Mouse (Mus musculus) midbrain, embryonic 16.5 days (tissue): ENCODE results near the gene Gpr161. TPM values are rescaled to one million over a fixed set of nuclear protein-coding genes. Genes with fewer than 3 reads are reported as not detected.

ENCODE experiments used
- ATAC-seq: fragments of 200-750 bp; cut with Nextera tagmentation; 2 replicates; pipeline ENCODE4 v1.8.0; 2017; ENCODE audit warnings: moderate TSS enrichment
- H3K27ac ChIP-seq: fragments of 300-500 bp; sonication (generic); 2 replicates; pipeline ENCODE4 v1.5.1; 2014; ENCODE audit warnings: mild to moderate bottlenecking, low read length, mixed read lengths
- H3K27me3 ChIP-seq: fragments of 300-500 bp; sonication (generic); 2 replicates; pipeline ENCODE4 v1.6.1; 2014; ENCODE audit warnings: low read depth, low read length, mixed read lengths; ENCODE audit not compliant: control insufficient read depth, insufficient read depth
- H3K36me3 ChIP-seq: fragments of 300-500 bp; sonication (generic); 2 replicates; pipeline ENCODE4 v1.6.1; 2014; ENCODE audit warnings: mild to moderate bottlenecking, low read length, moderate library complexity, mixed read lengths; ENCODE audit not compliant: control insufficient read depth, insufficient read depth
- H3K4me1 ChIP-seq: fragments of 300-500 bp; sonication (generic); 2 replicates; pipeline ENCODE4 v1.6.1; 2014; ENCODE audit warnings: mild to moderate bottlenecking, low read length, mixed read lengths; ENCODE audit not compliant: control insufficient read depth, insufficient read depth
- H3K4me2 ChIP-seq: fragments of 300-500 bp; sonication (generic); 2 replicates; pipeline ENCODE4 v1.6.1; 2014; ENCODE audit warnings: mild to moderate bottlenecking, low read length, mixed read lengths
- H3K4me3 ChIP-seq: fragments of 300-500 bp; sonication (generic); 2 replicates; pipeline ENCODE4 v1.5.1; 2014; ENCODE audit warnings: low read depth, mild to moderate bottlenecking, low read length, moderate library complexity, mixed read lengths
- H3K9ac ChIP-seq: fragments of 300-500 bp; sonication (generic); 2 replicates; pipeline ENCODE4 v1.6.1; 2014; ENCODE audit warnings: low read depth, low read length, mixed read lengths
- H3K9me3 ChIP-seq: fragments of 300-500 bp; sonication (generic); replicated peaks from 2 replicates; pipeline ENCODE4 v1.6.1; 2014; ENCODE audit warnings: mild to moderate bottlenecking, low read length, mixed read lengths; ENCODE audit not compliant: control insufficient read depth, poor library complexity, severe bottlenecking
- WGBS: fragments of 180-500 bp; shearing (Covaris S2); extraction: QIAGEN DNeasy Blood & Tissue Kit; methylation state at CpG from one replicate; pipeline ENCODE4 v1.1.7; 2014; 5-methylcytosine and 5-hydroxymethylcytosine counted together
- polyA plus RNA-seq: library from polyadenylated mRNA; unstranded; fragments of >200 nt; fragmentation: Nextera tagmentation; extraction: Ambion mirVana; gene quantifications from 2 replicates; pipeline ENCODE4 v1.2.1, GENCODE M21; 2015

The Gpr161 gene
- polyA plus RNA-seq: 4.1 and 4.7 TPM in 2 replicates

DNA sequence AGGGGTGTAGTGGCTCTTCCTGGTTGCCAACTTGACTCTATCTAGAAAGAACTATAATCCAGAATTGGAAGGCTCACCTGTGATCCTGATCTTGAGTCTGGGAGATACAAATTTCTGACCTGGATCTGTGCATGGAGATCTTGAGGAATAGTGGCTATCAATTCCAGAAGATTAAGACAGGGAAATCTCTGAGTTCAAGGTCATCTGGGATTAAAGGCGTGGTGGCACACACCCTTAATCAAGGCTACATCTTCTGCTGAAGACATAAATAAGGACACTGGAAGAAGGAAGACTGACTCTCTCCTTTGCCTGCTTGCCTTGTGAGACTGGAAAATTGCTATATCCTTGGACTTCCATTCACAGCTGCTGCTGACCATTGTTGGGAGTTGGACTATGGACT, at the start of gene Gpr161:
Gene Gpr161, plus strand, starts transcription at position 301 of the 400 bp plus-strand sequence.
- Histone ChIP-seq H3K4me2 (no peak within 1 kb of the TSS), H3K4me3 (no peak within 1 kb of the TSS), H3K9me3 (no peaks in the 10 kb centered on the region), H3K27ac (no peak within 1 kb of the TSS), H3K4me1 (no peaks in the 10 kb centered on the region), H3K9ac (no peak within 1 kb of the TSS), H3K36me3 (peaks cover 16% of the 10 kb centered on the region), H3K27me3 (no peaks in the 10 kb centered on the region)
- 97% methylated on average over 1 of the region's 1 CpGs for WGBS
- no peak for ATAC-seq

DNA sequence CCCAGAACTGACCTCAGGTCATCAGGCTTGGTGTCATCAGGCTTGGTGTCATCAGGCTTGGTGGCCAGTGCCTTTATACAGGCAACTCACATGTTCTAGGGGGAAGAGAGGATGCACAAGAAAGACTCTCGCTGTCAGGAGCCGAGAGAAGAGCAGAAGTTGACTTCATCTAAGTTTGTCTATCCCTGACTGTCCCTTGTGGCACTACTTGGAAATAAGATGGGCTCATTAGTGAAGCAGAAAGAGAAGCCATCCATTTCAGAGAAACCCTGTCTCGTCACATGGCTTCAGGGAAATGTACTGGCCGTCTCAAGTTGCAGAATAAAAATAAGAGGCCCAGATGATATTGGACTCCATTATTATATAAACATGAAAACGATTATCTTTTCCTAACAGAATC, 49.0 kb upstream of the Gpr161 start:
- Histone ChIP-seq H3K9ac (no peak overlapping the region), H3K4me1 (no peaks in the 10 kb centered on the region), H3K27ac (no peak overlapping the region), H3K4me3 (no peak overlapping the region), H3K36me3 (no peaks in the 10 kb centered on the region), H3K4me2 (no peak overlapping the region), H3K27me3 (no peaks in the 10 kb centered on the region), H3K9me3 (no peaks in the 10 kb centered on the region)
- WGBS: 90% methylated on average over 5 of the region's 5 CpGs
- ATAC-seq: no peak

DNA sequence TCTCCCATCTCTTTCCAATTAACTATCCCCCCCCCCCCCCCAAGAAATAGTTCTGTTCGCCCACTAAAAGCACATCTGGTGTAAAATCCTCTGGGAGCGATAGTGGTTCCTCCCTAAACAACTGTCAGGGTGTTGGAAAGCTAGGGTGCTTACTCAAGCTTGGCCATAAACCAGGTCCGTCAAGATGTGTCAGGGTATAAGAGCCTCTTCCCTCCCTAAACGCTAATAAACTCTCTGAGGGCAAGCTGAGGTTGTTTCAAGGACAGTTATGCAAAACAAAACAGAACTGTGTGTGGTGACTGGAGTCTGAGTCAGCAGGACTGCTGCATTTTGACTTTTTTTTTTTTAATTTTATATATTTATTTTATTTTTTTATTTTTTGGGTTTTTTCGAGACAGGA, 48.5 kb upstream of the Gpr161 start:
- no peaks in the 10 kb centered on the region for H3K27me3 ChIP-seq

DNA sequence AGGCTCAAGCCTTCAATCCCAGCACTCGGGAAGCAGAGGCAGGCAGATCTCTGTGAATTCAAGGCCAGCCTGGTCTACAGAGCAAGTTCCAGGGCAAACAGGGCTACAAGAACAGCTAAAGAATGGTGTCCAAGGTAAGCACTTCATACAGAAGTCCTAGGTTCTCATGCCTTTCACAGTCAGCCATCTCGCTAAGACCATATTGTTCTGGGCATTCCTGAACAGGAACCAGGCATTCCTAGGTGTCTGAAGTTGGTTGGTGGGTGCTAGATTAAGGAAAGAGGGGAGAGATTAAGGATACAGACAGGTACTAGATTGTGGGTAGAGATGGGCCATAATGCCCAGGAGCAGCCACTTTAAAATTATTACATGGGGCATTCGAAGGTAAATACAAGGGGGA, 47.8 kb upstream of the Gpr161 start:
- WGBS: 91% methylated on average over 3 of the region's 3 CpGs
- Histone ChIP-seq H3K9ac (no peak overlapping the region), H3K27me3 (no peaks in the 10 kb centered on the region), H3K4me2 (no peak overlapping the region), H3K9me3 (no peaks in the 10 kb centered on the region), H3K4me3 (no peak overlapping the region), H3K36me3 (no peaks in the 10 kb centered on the region), H3K4me1 (no peaks in the 10 kb centered on the region), H3K27ac (no peak overlapping the region)
- no peak for ATAC-seq

More for the DNA sequence above, 48.5 kb upstream of the Gpr161 start:
- Histone ChIP-seq H3K4me1 (no peaks in the 10 kb centered on the region), H3K9ac (no peak overlapping the region), H3K27ac (no peak overlapping the region), H3K4me2 (no peak overlapping the region), H3K36me3 (no peaks in the 10 kb centered on the region), H3K4me3 (no peak overlapping the region), H3K9me3 (no peaks in the 10 kb centered on the region)
- ATAC-seq: no peak
- 84% methylated on average over 5 of the region's 5 CpGs for WGBS

DNA sequence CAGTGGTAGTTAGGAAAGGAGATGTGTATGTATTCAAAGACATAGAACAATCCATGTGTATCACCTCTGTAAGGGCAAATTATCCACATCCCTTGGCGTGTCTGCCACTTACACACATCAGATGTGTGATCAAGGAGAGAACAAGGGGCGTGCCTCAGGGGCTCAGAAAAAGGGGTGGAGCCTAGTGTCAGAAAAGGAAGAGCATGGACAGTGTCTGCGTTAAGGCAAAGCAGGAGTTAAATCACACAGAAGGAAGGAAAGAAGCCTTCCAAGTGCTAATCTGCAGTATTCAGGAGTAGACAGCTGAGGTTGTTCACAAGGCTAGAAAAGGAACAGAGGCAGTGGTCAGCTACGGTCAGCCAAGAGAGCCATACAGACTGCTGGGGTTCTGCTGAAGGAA, 46.7 kb upstream of the Gpr161 start:
- no peaks in the 10 kb centered on the region for H3K36me3 ChIP-seq
- H3K9me3 ChIP-seq: no peaks in the 10 kb centered on the region
- no peak overlapping the region for H3K27ac ChIP-seq
- H3K4me3 ChIP-seq: no peak overlapping the region
- 63% methylated on average over 4 of the region's 4 CpGs for WGBS
- no peaks in the 10 kb centered on the region for H3K4me1 ChIP-seq
- H3K4me2 ChIP-seq: no peak overlapping the region
- H3K9ac ChIP-seq: no peak overlapping the region
- no peak for ATAC-seq
- no peaks in the 10 kb centered on the region for H3K27me3 ChIP-seq

DNA sequence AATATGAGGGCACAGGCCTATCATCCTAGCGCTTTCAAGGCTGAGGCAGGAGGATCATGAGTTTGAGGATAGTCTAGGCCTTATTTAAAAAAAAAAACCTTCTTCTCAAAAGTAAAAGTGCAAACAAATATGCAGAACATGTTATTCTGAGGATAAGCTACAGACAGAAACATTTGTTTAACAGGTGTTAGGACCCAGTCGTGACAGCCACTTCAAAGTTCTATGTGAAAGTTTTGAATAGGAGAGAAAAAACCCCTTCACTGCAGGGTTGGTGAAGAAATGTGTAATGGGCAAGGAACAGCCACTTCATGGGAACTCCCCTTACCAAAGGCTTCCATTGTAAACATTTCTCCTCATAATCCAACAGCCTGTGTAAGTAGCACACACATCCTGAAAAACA, 45.0 kb upstream of the Gpr161 start:
- H3K36me3 ChIP-seq: no peaks in the 10 kb centered on the region
- no peak overlapping the region for H3K9ac ChIP-seq
- no peak overlapping the region for H3K4me2 ChIP-seq
- no peaks in the 10 kb centered on the region for H3K27me3 ChIP-seq
- H3K27ac ChIP-seq: no peak overlapping the region
- no peaks in the 10 kb centered on the region for H3K4me1 ChIP-seq
- no peak overlapping the region for H3K4me3 ChIP-seq
- ATAC-seq: no peak
- WGBS: 87% methylated on average over 2 of the region's 2 CpGs
- no peaks in the 10 kb centered on the region for H3K9me3 ChIP-seq

DNA sequence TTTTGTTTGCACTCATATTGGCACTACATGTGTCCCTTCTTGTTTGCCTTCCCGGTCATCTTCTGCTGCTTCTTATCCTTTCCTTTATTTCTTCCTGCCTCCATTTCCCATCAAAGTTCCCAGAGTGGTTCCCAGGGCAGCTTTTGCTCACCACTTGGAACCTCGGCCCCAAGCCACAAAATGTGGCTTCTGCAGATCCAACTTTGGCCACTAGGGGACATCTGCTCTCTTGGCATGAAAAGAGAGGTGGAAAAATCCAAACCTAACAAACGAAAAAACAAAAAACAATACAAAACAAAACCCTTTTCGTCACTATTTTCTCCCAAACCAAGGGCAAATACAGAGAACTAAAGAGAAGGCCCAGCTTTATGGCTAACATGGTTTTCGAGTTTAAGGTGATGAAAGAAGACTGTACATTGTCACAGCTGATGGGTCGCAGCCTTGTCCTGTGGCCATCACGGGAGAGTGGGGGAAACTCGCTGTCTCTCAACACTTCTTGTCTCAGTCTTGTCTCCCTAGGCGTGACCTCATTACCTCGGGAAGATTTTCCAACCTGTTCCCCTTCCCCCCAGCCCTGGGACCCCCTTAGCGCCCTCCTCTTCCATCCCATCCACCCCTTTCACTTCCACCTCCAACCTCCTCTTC, 43.4 kb upstream of the Gpr161 start:
- ATAC-seq: no peak
- Histone ChIP-seq H3K4me1 (no peaks in the 10 kb centered on the region), H3K4me2 (no peak overlapping the region), H3K27ac (no peak overlapping the region), H3K36me3 (no peaks in the 10 kb centered on the region), H3K27me3 (no peaks in the 10 kb centered on the region), H3K4me3 (no peak overlapping the region), H3K9me3 (no peaks in the 10 kb centered on the region), H3K9ac (no peak overlapping the region)
- 50% methylated on average over 11 of the region's 11 CpGs for WGBS

DNA sequence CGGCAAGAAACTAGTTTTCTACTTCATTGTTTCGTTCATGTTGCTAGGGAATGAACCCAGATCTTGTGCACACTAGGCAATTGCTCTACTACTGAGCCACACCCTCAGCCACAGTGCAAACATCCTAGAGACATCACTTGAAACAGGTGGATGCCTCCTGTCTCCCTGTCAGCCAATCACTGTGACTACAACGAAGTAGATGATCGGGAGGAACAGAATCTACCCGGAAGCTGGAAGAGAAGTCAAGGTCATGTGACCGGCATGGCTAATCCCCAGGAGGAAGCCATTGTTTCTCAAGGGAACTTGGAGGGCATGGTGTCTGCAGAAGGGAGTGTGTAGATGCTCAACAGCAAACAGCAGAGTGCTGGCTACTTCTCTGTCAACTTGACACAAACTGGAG, 20.6 kb upstream of the Gpr161 start:
- Histone ChIP-seq H3K4me2 (no peak overlapping the region), H3K9me3 (no peaks in the 10 kb centered on the region), H3K36me3 (no peaks in the 10 kb centered on the region), H3K4me3 (no peak overlapping the region), H3K27ac (no peak overlapping the region), H3K4me1 (peaks cover under 1% of the 10 kb centered on the region), H3K9ac (no peak overlapping the region), H3K27me3 (no peaks in the 10 kb centered on the region)
- WGBS: 79% methylated on average over 6 of the region's 6 CpGs
- ATAC-seq: no peak

DNA sequence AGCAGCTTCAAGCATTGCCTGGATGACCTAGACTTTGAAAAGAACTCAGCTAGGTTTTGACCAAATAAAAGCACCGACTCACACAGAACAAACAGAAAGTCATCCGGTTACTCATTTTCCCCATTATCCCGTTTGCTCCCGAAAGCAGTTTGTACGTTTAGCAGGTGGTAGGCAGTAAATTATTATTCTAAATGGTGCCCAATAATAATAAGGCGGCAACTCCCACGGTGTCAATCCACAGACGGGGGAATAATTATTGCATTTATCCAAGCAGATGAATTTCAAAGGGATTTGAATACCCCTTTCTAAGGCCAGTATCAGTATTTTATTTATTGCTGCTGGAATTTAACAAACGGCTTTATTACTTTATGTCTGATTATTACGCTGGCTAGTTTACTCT, 14.8 kb upstream of the Gpr161 start:
- Histone ChIP-seq H3K27me3 (no peaks in the 10 kb centered on the region), H3K27ac (peak overlapping the region; percentile 89; the same call in 1 of the 2 replicates), H3K36me3 (no peaks in the 10 kb centered on the region), H3K4me2 (peak overlapping the region; percentile 68), H3K9ac (peak overlapping the region; percentile 98), H3K4me3 (peak overlapping the region; percentile 89), H3K4me1 (peaks cover 34% of the 10 kb centered on the region), H3K9me3 (no peaks in the 10 kb centered on the region)
- no peak for ATAC-seq
- WGBS: 27% methylated on average over 10 of the region's 10 CpGs
